Mouse (Mus musculus) adrenal gland, postnatal 4 days (tissue): Measurements from ENCODE around the gene Hdgfl2. TPM values are rescaled to one million over a fixed set of nuclear protein-coding genes. Genes with fewer than 3 reads are reported as not detected.

Experiments
- DNase-seq, 2 experiments: peaks; one replicate each; pipeline ENCODE4 v3.0.0; 2021 to 2022; ENCODE audit warnings: low spot score in 2 of 2, mixed read lengths in 2 of 2
- total RNA-seq, 2 experiments: library from RNA; stranded (reverse); gene quantifications; 2 replicates each; pipeline ENCODE4 v1.2.3; 2021

Hdgfl2 gene
- total RNA-seq, 2 experiments from 2014 or later, result 73.1 to 85.1 TPM

- DNase-seq, result no peak
Measured at GRCm38 (mm10) chr17:56125276-56125630, 45.8 kb downstream of the Hdgfl2 start.

- no peak for DNase-seq
Measured at GRCm38 (mm10) chr17:56126175-56126574, 46.7 kb downstream of the Hdgfl2 start.

DNA sequence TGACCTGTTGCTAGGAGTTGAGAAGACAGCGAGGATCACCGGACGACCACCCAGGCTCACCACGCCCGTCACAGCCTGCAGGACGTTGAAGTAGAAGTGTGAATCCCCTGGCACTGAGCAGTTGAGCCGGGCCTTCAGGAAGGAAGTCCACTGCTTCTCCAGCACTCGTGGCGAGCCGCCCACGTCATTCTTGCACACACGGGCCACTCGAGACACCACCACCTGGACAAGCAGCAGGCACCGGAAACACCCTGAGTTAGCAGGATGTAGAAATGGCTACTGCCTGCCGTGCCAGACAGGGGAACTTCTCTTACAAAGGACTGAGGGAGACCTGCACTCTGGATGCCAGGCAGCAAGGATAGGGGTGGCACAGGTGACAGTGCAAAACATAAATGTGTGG, 48.8 kb downstream of the Hdgfl2 start:
- DNase-seq, result no peak

DNA sequence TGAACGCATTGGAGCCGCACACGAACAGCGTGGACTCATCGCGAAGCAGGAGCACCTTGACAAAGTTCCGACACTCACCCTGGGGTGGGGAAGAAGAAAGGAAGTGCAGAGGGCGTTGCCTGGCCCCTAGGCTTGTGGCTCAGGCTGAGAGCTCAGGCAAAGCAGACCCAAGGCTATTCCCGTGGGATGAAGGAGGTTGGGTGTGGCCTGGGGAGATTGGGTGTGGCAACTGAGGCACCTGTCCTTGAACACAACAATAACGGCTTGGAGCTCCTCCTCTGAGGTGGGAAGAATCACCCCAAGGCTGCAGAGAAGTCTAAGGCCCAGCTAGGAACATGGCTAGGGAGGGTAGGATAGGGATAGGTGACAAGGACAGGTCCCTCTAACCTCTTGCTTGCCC, 51.7 kb downstream of the Hdgfl2 start:
- no peak for DNase-seq

DNA sequence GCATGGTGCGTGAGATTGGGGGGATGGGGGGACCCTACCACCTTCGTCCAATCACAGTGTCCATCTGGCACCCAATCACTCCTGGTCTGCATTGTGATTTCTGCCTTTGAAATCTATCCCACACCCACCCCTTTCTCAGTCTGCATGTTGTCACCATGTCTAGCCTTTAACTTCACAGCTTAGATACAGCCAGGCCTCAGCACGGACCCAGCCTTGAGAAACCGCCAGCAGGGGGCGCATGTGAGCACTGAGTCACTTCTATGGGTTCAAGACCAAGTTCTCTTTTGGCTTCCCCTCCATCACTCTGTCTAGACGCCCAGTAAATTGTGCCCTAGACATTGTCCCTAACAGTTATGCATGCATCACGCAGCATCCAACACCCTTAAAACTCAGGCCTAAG, 52.4 kb downstream of the Hdgfl2 start:
- DNase-seq, result peak in 1 of 2 experiments; percentile 55

DNA sequence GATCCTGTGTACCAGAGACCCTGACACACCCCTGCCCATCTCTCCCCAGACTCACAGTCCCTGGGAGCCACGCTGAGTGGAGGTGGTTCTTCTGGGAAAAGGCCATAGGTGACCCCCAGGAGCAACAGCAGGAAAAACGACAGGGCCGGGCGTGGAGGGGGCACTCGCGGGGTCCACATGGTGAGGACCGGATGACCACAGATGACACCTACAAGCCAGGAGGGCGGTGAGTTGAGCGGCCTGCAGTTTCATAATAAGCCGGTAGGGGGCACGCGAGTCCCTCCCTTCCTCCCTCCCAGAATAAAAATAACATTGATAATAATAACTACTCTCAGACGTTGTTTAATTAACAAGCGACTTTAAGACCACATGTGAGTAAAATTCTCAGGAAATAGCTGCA, 53.2 kb downstream of the Hdgfl2 start:
- no peak for DNase-seq

DNA sequence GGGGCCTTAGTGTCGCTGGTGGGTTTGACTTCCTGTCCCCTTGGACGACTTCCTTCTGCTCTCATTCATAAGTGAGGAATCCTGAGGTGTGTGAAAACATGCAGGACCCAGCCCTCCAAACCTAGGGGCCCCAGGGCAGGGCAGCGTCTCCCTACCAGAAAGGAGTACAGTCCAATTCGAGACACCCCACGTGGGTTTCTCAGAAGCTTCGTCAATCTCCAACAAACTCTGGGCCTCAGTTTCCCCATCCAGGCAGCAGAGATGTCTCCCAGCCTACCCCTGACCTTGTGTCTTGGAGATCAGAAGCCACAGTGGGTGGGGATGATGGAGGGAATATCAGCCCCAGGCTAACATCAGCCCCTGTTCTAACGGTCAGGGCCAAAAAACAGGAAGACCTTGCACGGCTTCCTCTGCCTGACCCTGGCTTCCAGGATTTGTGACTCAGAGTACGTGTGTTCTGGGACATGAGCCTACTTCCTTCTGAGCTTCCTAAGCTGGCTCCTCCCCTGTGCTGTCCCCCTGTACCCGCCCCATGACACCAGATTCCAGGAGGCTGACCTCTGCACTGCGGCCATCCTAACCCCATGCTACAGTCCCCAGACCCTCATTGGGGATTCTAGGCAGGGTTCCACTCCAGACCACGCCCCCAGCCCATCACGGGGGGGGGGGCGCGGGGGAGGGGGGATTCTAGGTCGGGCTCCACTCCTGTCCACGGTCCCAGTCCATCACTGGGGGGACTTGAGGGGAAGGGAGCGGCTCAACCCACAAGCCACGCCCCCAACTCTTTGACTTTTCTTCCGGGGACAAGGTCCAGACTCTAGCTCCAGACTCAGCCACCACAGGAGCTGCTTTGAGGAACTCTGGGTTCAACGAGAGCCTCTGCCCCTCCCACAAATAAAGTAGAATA, 54.3 kb downstream of the Hdgfl2 start:
- no peak for DNase-seq

- peak; percentile 55 to 68 for DNase-seq
Measured at GRCm38 (mm10) chr17:56134463-56134971, 55.1 kb downstream of the Hdgfl2 start.

DNA sequence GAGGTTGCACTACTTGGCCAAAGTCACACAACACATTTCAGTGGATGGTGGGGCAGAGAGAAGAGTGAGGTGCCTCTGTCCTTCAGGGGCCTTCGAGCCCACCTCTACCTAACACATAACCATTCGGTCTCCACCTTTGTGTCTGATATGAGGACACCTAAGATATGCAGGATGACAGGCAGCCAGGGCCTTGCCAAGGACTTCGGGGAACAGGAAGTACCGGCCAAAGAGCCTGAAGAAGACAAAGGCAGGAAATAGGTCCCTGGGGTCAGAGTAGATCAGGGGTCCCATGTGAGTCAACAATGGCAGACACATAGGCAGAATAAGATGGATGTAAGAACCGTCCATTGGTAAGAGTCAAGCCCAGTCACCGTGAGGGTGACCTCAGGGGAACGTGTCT, 57.1 kb downstream of the Hdgfl2 start:
- no peak for DNase-seq

DNA sequence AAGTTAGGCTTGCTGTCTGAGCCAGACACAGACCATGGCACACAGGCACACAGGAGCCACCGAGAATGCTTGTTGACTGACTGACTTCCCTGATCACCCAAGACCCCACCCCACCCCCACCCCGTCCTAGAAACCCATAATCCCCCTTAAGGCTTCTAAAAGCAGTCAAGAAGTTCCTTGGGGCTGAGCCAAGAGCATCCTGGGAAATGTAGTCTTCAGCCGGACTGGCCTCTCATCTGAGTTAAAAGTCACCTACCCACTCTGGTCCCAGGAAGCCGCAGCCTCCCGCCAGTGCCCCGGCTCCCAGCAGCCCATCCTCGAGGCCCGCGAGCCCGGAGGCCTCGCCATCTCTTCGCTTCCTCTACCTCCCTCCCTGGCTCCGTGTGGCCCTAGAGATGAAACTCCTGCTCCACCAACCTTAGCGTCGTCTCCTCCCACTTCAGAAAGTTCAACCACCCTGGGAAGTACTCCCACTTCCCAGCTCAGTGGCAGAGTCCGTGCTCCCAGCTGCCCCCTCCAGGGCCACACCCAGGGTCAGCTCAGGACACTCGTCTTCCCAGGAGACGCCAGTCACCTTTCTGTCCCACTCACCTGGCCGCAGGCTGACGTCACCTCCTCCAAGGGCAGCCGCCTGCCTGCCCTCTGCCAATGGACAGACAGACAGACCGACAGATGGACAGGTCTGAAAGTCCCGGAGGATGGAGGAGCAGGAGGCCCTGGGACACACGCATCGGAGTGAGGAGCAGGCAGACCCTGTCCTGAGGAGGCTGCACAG, 58.6 kb downstream of the Hdgfl2 start:
- no peak for DNase-seq

DNA sequence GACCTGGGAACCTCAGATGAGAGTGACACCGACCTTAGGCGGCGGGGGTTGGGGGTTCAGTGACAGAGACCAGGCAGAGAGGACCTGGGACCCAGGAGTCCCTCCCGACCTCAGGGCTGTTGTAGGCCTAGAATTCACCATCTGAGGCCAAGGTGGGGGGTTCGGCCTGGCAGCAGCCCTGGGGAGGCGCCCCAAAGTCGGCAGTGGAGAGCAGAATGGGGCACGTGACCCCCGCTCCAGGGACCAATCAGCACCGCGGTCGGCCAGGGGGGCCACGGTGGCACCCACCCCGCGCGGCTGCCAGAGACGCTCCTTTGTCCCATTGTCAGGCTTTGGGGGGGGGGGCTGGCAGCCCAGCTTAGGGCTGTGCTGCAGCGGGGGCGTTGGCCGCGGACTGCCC, 59.9 kb downstream of the Hdgfl2 start:
- no peak for DNase-seq

DNA sequence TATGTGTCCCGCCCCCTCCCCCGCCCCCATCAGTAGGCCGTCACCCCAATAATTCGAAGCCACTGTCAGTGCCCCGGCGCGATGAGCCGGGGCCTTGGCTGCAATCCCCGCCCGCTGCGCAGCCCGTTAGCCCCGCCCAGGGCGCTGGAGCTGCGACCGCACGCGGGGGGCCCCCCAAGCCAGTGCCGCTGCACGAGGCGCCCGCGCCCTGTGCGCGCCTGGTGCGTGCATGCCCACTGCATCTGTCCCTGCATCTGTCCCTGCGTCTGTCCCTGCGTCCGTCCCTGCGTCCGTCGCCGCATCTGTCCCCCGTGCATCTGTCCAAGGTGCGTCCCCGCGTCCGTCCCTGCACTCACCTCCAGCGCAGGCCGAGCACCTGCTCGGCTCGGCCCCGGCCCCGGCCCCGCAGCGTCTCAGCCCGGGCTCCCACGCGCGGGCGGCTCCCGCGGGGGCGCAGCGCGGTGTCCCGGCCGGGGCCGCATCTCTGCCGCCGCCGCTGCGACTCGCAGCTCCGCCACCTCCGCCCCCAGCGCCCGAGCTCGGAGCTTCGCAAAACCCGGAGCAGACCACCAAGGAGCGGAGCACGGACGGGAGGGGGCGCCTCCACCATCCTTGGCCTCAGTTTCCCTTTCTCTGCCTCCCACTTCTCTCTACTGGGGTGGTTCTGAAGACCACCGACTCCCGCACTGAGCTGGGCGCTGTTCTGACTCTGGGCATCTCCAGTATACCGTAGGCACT, 60.6 kb downstream of the Hdgfl2 start, which contains the start of gene Sema6b:
Gene Sema6b (minus strand): TSS at position 486 of the 738 bp plus-strand sequence.
- DNase-seq, result no peak

DNA sequence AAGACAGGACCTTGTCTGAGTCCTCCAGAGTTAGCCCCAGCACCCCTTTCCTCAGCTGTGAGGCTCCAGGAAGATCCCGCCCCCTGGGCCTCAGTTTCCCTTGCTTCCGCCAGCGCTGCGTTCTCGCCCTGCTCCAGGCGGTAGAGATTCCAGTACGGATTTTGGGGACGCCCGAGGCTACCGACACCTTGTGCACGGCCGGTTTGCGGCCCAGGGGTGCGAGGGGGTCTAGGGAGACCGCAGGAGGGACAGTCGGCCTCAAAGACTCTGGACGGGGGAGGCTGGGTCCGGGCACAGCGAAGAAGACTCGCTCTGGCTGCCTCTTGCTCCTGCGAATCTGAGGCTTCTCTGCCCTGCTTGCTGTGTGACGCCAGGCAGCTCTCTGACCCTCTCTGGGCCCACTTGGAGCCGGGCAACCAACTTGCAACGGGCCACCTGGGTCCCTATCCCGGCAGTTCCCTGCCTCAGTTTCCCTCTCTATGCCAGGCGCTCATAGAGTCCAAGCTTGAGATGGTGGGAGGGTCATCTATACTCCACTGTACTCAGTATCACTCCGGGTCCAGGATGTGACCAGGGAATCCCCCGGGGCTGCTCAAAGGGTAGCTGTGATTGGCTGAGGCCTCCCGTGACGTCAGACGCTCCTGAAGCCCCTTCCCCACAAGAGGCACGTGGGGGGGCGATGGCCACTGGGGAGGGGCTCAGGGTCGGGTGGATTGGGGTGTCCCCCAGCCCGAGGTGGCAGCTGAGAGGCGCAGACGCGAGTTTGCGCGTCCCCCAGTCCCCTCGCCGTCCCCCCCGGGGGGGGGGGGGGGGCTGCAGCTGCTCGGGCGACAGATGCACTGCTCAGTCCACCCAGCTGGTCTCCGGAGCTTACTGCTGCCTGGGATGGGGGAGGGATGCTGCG, 62.5 kb downstream of the Hdgfl2 start:
- DNase-seq, result no peak

DNA sequence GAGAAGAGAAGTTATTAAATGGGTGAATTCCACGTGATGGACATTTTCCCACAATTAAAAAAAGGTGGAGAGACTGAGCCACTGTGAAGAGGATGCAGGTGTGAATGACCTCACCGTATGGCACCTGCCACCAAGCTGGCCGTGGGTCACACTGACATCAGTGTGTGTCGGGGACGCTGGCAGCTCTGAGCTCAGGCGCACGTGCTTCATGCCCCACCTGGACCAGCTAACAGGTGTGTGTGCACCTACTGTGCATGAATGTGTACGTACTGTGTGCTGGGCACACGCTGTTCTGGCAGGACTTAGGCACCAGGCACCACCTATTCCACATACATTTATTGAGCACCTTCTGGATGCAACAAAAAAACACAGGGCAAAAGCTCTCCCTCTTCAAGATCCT, 65.1 kb downstream of the Hdgfl2 start:
- no peak for DNase-seq

- no peak for DNase-seq
Measured at GRCm38 (mm10) chr17:56146131-56146530, 66.7 kb downstream of the Hdgfl2 start.

- DNase-seq, result no peak
Measured at GRCm38 (mm10) chr17:56147420-56147819, 68.0 kb downstream of the Hdgfl2 start.

DNA sequence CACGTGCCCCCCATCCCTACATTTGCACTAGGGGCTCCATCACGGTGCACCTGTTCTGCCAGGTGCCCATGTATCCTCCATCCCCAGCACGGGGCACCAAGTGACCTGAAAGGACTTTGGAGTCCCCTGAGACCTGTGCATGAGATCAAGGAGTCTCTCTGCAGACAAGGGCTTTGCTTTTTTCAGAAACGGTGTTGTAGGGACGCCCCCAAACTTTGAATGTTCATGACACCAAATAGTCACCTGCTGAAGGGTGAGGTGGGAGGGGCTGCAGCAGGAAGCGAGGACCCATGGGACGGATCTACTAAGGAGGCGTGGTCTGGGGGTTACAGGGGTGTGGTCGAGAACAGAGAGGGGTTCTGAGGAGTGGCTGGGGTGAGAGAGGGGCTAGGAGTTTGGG, 68.8 kb downstream of the Hdgfl2 start:
- DNase-seq, result no peak

DNA sequence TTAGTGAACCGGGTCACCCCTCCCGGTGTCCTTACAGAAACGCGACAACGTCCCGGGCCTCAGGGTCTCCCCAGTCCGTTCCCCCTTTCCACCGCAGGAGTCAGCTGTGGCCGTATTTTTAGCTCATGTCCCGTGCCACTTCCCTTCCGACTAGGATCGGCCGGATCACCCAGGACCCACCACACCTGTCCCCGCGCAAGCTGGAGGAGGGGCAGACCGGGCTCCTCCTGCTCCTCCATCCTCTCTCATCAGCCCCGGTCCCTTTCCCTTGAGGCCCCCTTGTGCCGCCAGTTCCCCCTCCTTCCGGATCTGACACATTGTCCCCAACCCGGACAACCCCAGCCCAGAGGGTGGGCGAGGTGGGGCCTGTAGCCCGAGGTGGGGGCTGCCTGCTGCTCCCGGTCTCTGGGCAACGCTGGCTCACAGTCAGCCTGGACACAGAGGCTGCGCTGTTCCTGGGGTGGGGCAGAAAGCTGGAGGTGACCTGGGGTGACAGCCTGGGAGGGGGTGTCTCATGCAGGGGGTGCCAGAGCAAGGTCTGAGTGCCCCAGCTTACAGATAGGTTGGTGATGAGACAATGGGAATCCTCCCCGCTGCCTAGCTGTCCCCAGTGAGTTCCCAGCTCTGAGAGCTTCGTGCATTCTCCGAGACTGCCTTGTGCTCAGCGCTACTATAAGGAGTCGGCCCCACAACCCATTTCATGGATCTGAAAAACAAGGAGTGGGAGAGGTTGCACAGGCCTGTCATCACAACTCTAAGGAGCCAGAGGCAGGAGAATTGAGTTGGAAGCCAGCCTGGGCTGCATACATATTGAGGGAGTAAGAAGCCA, 69.6 kb downstream of the Hdgfl2 start:
- no peak for DNase-seq

GRCm38 (mm10) chr17:56149897-56150296, 70.5 kb downstream of the Hdgfl2 start:
- no peak for DNase-seq
